Mouse (Mus musculus) MEL (cell line): Measurements from ENCODE around the gene Klk6. TPM values are rescaled to one million over a fixed set of nuclear protein-coding genes. Genes with fewer than 3 reads are reported as not detected.

Source experiments
- polyA plus RNA-seq, 2 experiments: library from polyadenylated mRNA; stranded (reverse) in 1 of 2; unstranded in 1 of 2; fragments of >175 nt in 1 of 2; fragments of >200 nt in 1 of 2; gene quantifications; 2 replicates each; pipeline versions ENCODE4 v1.2.1 to v1.2.4; 2012; ENCODE audit warnings: low replicate concordance in 2 of 2, low read depth in 1 of 2; ENCODE audit not compliant: insufficient read length in 2 of 2, insufficient read depth in 1 of 2, missing spikeins in 1 of 2
- total RNA-seq: library from RNA; depleted of rRNA; stranded (reverse); fragments of 300-350 nt; gene quantifications from 2 replicates; pipeline ENCODE4 v1.2.3, GENCODE M21; 2012; rRNA removed

Gene Klk6
- total and polyA plus RNA-seq, 3 experiments, result not detected

Other genes starting within 250 kb of the Klk6 start
- 3.6 and 5.5 TPM in 2 replicates for gene Zfp719, start 244.9 kb upstream of the Klk6 start, total RNA-seq
- gene Zfp719, start 244.9 kb upstream of the Klk6 start, polyA plus RNA-seq, result 1 to 10 TPM in 1 of 2 experiments, not detected in 1; 1.9 TPM
- gene Zfp819, start 217.3 kb upstream of the Klk6 start, total RNA-seq, result 0.10 TPM in 1 of 2 replicates, not detected in the other
- gene Zfp819, start 217.3 kb upstream of the Klk6 start, polyA plus RNA-seq, result under 1 TPM in 1 of 2 experiments, not detected in 1; 0.06 TPM
- gene Ceacam18, start 189.8 kb upstream of the Klk6 start, total RNA-seq, result 0.08 and 0.13 TPM in 2 replicates
- gene Ceacam18, start 189.8 kb upstream of the Klk6 start, polyA plus RNA-seq, result under 1 TPM in 1 of 2 experiments, not detected in 1; 0.04 TPM
- gene Siglece, start 164.3 kb upstream of the Klk6 start, total RNA-seq, result not detected in 2 replicates
- under 1 TPM in 1 of 2 experiments, not detected in 1; 0.07 TPM for gene Siglece, start 164.3 kb upstream of the Klk6 start, polyA plus RNA-seq
- 12.4 and 17.2 TPM in 2 replicates for gene Ctu1, start 152.5 kb upstream of the Klk6 start, total RNA-seq
- 10 to 100 TPM in 1 of 2 experiments, not detected in 1; 15.6 TPM for gene Ctu1, start 152.5 kb upstream of the Klk6 start, polyA plus RNA-seq
- not detected in 2 replicates for gene Klk14, start 134.1 kb upstream of the Klk6 start, total RNA-seq
- gene Klk14, start 134.1 kb upstream of the Klk6 start, polyA plus RNA-seq, result under 1 TPM in 1 of 2 experiments, not detected in 1; 0.13 TPM
- not detected in 2 replicates for gene Klk13, start 111.9 kb upstream of the Klk6 start, total RNA-seq
- gene Klk13, start 111.9 kb upstream of the Klk6 start, polyA plus RNA-seq, result not detected
- not detected in 2 replicates for gene Klk12, start 55.6 kb upstream of the Klk6 start, total RNA-seq
- gene Klk12, start 55.6 kb upstream of the Klk6 start, polyA plus RNA-seq, result not detected
- gene Klk11, start 49.9 kb upstream of the Klk6 start, total RNA-seq, result not detected in 2 replicates
- gene Klk11, start 49.9 kb upstream of the Klk6 start, polyA plus RNA-seq, result not detected
- gene Klk10, start 43.5 kb upstream of the Klk6 start, total RNA-seq, result not detected in 2 replicates
- not detected for gene Klk10, start 43.5 kb upstream of the Klk6 start, polyA plus RNA-seq
- not detected in 2 replicates for gene Klk9, start 32.6 kb upstream of the Klk6 start, total RNA-seq
- gene Klk9, start 32.6 kb upstream of the Klk6 start, polyA plus RNA-seq, result not detected
- not detected in 2 replicates for gene Klk8, start 26.9 kb upstream of the Klk6 start, total RNA-seq
- not detected for gene Klk8, start 26.9 kb upstream of the Klk6 start, polyA plus RNA-seq
- gene Klk7, start 13.2 kb upstream of the Klk6 start, total RNA-seq, result not detected in 2 replicates
- not detected for gene Klk7, start 13.2 kb upstream of the Klk6 start, polyA plus RNA-seq
- gene Klk5, start 17.5 kb downstream of the Klk6 start, total RNA-seq, result not detected in 2 replicates
- gene Klk5, start 17.5 kb downstream of the Klk6 start, polyA plus RNA-seq, result not detected
- not detected in 2 replicates for gene Klk4, start 56.7 kb downstream of the Klk6 start, total RNA-seq
- not detected for gene Klk4, start 56.7 kb downstream of the Klk6 start, polyA plus RNA-seq
- gene Klk15, start 109.2 kb downstream of the Klk6 start, total RNA-seq, result not detected in 2 replicates
- gene Klk15, start 109.2 kb downstream of the Klk6 start, polyA plus RNA-seq, result not detected
- not detected in 2 replicates for gene Klk1b8, start 126.2 kb downstream of the Klk6 start, total RNA-seq
- not detected for gene Klk1b8, start 126.2 kb downstream of the Klk6 start, polyA plus RNA-seq
- gene Klk1b1, start 142.3 kb downstream of the Klk6 start, total RNA-seq, result not detected in 2 replicates
- gene Klk1b1, start 142.3 kb downstream of the Klk6 start, polyA plus RNA-seq, result not detected
- not detected in 2 replicates for gene Klk1b9, start 151.6 kb downstream of the Klk6 start, total RNA-seq
- gene Klk1b9, start 151.6 kb downstream of the Klk6 start, polyA plus RNA-seq, result not detected
- not detected in 2 replicates for gene Klk1b11, start 171.4 kb downstream of the Klk6 start, total RNA-seq
- gene Klk1b11, start 171.4 kb downstream of the Klk6 start, polyA plus RNA-seq, result not detected
- gene Klk1b26, start 187.7 kb downstream of the Klk6 start, total RNA-seq, result not detected in 2 replicates
- gene Klk1b26, start 187.7 kb downstream of the Klk6 start, polyA plus RNA-seq, result not detected
- gene Klk1b27, start 227.8 kb downstream of the Klk6 start, total RNA-seq, result not detected in 2 replicates
- gene Klk1b27, start 227.8 kb downstream of the Klk6 start, polyA plus RNA-seq, result not detected